17 mouse cellular contexts compared by ENCODE assay signal in the genomic region with DNA sequence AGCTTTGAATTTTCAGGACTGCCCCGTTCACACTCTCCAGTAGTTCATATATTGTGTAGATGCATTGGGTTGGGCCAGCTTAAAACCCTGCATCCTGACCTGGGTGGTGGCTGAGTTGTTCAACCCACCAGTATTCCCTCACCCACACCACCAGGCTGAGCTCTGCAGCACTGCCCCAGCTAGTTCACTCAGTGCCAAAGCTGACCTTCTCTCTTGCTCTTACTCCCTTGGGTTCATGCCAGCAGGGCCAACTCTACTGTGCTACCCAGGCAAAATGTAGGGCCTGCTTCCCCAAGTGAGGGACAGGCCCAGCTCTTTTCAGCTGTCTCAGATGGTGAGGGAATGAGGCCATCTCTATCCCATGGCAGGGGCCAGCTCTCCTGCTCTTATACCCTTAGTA. TPM values are rescaled to one million over a fixed set of nuclear protein-coding genes. Genes with fewer than 3 reads are reported as not detected.
DNase-seq lines count a peak whose midpoint lies in the region; ATAC-seq lines count a peak whose summit lies in the region.
"Had no signal": no experiment of that assay in that cellular context is flagged by ENCODE, and none has a peak within 500 bp of the region (broad histone marks: within the 10 kb centered on the region; RNA-seq: fewer than 3 reads in every experiment).

No protein-coding gene starts in this region.

- no peaks in the 10 kb centered on the region for H3K4me1 ChIP-seq in kidney, embryonic 14.5 days (ENCODE audit: control insufficient read depth, insufficient read depth, low read length)
- H3K4me1 ChIP-seq: heart, embryonic 12.5 days; limb, embryonic 10.5 days had no signal

- H3K27me3 ChIP-seq in kidney, embryonic 14.5 days (ENCODE audit: control insufficient read depth, insufficient read depth, low read length) = no peaks in the 10 kb centered on the region
- H3K27me3 ChIP-seq: heart, embryonic 12.5 days had no signal

- no peak for ATAC-seq in kidney, embryonic 14.5 days (ENCODE audit: low FRiP score, low TSS enrichment)
- ATAC-seq: hindbrain, postnatal 0 days had no signal

- 100% methylated on average over 1 of the region's 1 CpGs for WGBS in kidney, embryonic 14.5 days

- H3K9ac ChIP-seq in kidney, embryonic 14.5 days (ENCODE audit: low read depth, low read length) = no peak overlapping the region
- H3K9ac ChIP-seq: heart, embryonic 12.5 days had no signal

- DNase-seq in kidney, postnatal 14 days = peak; percentile 5
- peak; percentile 14 for DNase-seq in ovary, postnatal 36 days (ENCODE audit: low spot score)
- DNase-seq in ovary, postnatal 10 days (ENCODE audit: low spot score) = no peak
- DNase-seq in adrenal gland, postnatal 10 days = peak; percentile 69
- DNase-seq in T-cell, adult 2 months (ENCODE audit: low spot score) = no peak
- no peak for DNase-seq in thymus, postnatal 14 days
- DNase-seq: cerebellum, adult 9-11 months; gastrocnemius, postnatal 14 days; kidney, adult 8-10 months; lung, adult 2 months; lung, postnatal 36 days; thymus, adult 2 months had no signal

- H3K36me3 ChIP-seq in kidney, embryonic 14.5 days (ENCODE audit: control insufficient read depth, insufficient read depth, low read length) = peaks cover 76% of the 10 kb centered on the region

- H3K27ac ChIP-seq in kidney, embryonic 14.5 days (ENCODE audit: low read depth, low read length) = no peak overlapping the region
- H3K27ac ChIP-seq: hindbrain, postnatal 0 days; limb, embryonic 10.5 days had no signal

- H3K4me3 ChIP-seq in kidney, embryonic 14.5 days (ENCODE audit: low read length) = no peak overlapping the region
- H3K4me3 ChIP-seq: heart, embryonic 12.5 days; limb, embryonic 10.5 days had no signal

- H3K4me2 ChIP-seq in kidney, embryonic 14.5 days (replicated peaks; ENCODE audit: low read depth, low read length) = no peak overlapping the region
- H3K4me2 ChIP-seq: heart, embryonic 12.5 days; liver, embryonic 11.5 days had no signal

- no peaks in the 10 kb centered on the region for H3K9me3 ChIP-seq in kidney, embryonic 14.5 days (ENCODE audit: control insufficient read depth, low read length)
- H3K9me3 ChIP-seq: heart, embryonic 12.5 days; limb, embryonic 10.5 days had no signal

RNA-seq across cellular contexts. Expression of a gene that starts 41.4 kb away (rescaled TPM):
- 122 and 142 TPM in 2 replicates for polyA plus RNA-seq in kidney, embryonic 14.5 days (2014; fragmentation: Nextera tagmentation; extraction: Ambion mirVana)
- total RNA-seq in adrenal gland, postnatal 10 days (2021) = 10 to 100 TPM; 90.2 to 91.3 TPM

RNA-seq across cellular contexts. Expression of a gene that starts 41.5 kb away (rescaled TPM):
- polyA plus RNA-seq in kidney, embryonic 14.5 days (2014; fragmentation: Nextera tagmentation; extraction: Ambion mirVana) = 99.3 and 198 TPM in 2 replicates
- 10 to 100 TPM; 47.2 to 59.9 TPM for total RNA-seq in adrenal gland, postnatal 10 days (2021)

Comparison
In these comparisons a context has a peak if more than half of its experiments do, and no peak if none do; other contexts are left out.
1. DNase-seq: peak in kidney, postnatal 14 days (single experiment), ovary, postnatal 36 days (single experiment) and adrenal gland, postnatal 10 days (single experiment); none in ovary, postnatal 10 days (single experiment), T-cell, adult 2 months (single experiment) and thymus, postnatal 14 days (single experiment).